Mouse (Mus musculus) heart, postnatal 0 days (tissue): ENCODE results near the gene Cebpzos.

Experiments
- CTCF ChIP-seq: IDR thresholded peaks from 2 replicates; pipeline ENCODE4 v1.5.1; 2016; ENCODE audit warnings: antibody characterized with exemption, control low read depth, low read depth
- EP300 ChIP-seq: IDR thresholded peaks from 2 replicates; pipeline ENCODE4 v1.6.1; 2016; ENCODE audit warnings: antibody characterized with exemption, low read depth

GRCm38 (mm10) chr17:78891020-78891419 is 25.3 kb upstream of the Cebpzos start:
- no peak for TF ChIP-seq CTCF
- TF ChIP-seq EP300: no peak
